Mouse (Mus musculus) 3134 (cell line): ENCODE measurements around the gene Themis2.

Experiments
- DNase-seq: peaks from one replicate; pipeline ENCODE4 v3.0.0-alpha.2; 2011; ENCODE audit warnings: low spot score; ENCODE audit not compliant: insufficient read length; ENCODE audit errors: extremely low read depth

Gene Themis2

DNA sequence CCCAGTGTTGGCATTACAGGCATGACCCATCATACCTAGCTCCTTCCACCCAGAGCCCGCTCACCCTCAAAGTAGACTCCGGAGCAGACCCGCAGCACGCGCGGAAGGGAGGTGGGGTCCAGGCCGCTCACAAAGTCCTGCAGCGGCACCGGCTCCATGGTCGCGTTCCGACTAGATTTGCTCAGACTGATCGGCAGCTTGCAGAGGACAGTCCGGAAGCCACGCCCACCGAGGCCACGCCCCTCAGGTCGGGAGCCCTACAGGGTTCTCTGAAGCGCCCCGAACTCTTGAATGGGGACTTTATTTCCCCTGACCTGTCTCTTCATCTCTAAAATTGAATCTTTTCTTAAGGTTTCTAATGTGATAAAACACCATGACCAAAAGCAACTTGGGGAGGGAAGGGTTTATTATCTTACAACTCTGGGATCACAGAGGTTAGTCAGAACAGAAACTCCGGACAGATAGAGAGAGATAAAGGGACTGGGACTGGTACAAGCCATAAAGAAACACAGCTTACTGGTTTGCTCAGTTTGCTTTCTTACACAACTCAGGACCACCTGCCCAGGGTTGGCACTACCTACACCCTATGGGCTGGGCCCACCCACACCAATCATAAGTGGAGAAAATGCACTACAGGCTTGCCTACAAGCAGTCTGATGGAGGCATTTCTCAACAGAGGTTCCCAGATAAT, at the start of gene Themis2:
Gene Themis2, minus strand, starts transcription at position 192 of the 691 bp plus-strand sequence.
- DNase-seq = no peak

DNA sequence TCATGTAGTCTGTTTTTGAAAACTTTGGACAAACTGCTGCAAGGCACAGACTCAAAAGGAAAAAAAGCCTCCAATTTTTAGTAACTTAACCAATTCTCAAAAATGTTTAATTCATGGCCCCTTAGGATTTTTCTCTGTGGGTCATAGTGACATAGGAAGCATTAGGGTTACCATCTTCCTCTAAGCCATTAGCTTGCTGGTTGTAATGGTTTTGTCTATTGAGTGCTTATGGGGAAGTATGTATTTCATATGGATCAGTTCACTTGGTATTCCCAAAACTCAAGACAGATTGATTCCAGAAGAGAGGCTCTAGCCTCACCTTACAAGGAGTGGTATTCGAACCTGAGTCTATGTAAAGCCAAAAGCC, 47.5 kb upstream of the Themis2 start:
- DNase-seq = no peak

GRCm38 (mm10) chr4:132842970-132843704, 47.0 kb upstream of the Themis2 start, which contains the start of gene Ppp1r8:
Gene Ppp1r8 (minus strand): TSS chr4:132843169.
- DNase-seq = peak; percentile 94

GRCm38 (mm10) chr4:132842281-132842906, 46.2 kb upstream of the Themis2 start:
- DNase-seq = peak; percentile 63

DNA sequence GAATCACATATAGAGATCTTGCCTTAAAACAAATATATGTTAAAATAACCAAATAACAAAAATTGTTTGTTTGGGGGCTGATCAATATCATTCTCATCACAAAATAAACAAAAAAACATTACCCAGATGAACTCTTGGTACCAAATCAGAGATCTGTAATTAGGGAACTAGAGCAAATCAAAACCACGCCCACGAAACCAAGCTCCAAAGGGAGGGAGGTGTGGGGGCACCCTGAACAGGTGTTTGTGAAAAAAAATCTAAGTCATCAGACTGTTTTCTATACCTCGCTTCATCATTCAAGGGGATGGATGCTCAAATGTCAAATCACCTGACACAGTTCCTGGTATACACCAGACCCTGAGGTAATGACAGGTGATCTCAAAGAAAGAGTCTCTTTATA, 45.3 kb upstream of the Themis2 start:
- no peak for DNase-seq

GRCm38 (mm10) chr4:132823614-132824366, 27.6 kb upstream of the Themis2 start:
- DNase-seq = peak; percentile 40

DNA sequence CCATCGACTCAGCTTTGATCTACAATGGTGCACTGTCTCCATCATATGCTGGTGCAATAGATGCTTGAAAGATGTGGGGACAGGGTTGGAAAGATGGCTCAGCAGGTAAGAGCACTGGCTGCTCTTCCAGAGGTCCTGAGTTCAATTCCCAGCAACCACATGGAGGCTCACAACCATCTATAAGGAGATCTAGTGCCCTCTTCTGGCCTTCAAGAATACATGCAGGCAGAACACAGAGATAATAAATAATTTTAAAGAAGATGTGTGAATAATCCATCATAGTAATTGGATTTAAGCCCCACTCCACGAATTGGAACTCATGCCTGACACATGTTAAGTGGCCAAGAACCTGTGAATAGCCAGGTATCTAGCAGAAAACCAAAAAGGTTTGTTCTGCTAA, 22.3 kb upstream of the Themis2 start:
- no peak for DNase-seq

GRCm38 (mm10) chr4:132816855-132817254, 20.7 kb upstream of the Themis2 start:
- DNase-seq = no peak

DNA sequence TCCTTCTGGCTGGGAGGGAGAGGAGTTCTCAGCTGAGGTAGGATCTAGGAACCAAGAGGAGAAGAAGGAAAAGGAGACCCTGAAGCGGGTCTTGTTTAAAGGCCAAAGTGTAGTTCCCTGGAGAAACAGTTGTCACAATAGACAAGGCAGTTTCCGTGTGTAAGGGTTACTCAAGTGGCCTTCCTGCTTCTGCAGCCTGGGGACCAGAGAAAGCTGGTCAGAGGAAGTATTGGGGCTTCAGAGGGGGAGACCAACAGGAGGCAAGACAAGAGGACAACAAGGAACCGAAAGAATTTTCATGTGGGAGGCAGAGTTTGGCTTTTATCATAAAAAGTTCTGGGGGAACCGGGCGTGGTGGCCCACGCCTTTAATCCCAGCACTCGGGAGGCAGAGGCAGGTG, 20.2 kb upstream of the Themis2 start:
- DNase-seq = no peak

GRCm38 (mm10) chr4:132809621-132810020, 13.4 kb upstream of the Themis2 start:
- DNase-seq = no peak

DNA sequence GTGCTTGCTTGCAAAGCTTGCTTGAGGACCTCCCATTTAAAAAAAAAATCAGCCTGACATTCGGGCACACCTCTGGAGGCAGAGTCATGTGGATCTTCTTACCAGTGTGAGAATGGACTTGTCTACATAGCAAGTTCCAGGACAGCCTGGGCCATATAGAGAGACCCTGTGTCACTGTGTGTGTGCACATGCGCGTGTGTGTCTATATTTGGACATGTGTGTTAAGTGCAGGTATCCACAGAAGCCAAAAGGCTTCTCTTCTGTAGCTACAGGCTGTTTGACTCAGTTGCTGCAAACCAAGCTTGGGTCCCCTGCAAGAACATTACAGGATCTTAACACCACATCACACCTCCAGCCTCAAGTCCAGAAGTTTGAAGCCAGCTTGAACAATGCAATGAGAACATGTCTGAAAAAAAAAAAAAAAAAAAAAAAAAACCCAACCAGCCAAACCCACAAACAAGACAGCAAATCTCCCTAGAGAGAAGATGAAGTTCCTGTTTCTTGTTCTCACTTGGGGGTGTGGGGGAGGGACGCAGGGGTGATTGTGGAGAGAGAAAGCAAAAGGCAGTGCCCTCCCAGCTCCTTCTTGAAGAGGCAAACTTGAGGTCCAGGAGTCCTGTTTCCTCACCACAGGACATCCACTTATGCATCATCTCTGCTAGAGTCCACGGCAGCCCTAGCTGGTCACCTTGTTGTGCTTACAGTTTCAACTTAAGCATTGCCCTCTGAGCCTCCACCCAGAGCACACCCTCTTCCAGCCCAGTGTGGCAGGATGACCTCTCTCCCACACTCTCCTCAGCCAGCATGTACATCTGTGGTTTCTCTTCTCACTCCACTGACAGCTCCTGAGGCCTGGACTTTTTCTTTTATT, 11.8 kb upstream of the Themis2 start:
- peak; percentile 16 for DNase-seq

DNA sequence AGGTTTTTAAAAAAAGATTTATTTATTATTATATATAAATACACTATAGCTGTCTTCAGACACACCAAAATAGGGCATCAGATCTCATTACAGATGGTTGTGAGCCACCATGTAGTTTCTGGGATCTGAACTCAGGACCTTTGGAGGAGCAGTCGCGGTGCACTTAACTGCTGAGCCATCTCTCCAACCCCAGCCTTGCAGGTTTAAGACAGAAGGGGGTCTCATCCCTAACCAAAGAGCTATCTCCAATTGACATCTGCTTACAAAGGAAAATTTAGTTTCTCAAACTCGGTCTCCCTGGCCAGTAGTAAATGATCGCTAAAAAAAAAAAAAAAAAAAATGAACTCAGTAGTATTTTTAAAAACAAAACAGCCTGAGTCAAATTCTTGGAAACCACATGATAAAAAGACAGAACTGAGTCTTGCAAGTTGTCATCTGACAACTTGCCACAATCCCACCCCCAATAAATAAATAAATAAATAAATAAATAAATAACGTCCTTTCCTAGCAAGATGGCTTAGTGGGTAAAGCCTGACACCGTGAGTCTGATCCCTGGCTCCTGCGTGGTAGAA, 10.5 kb upstream of the Themis2 start:
- DNase-seq = no peak

GRCm38 (mm10) chr4:132805599-132806197, 9.5 kb upstream of the Themis2 start:
- DNase-seq = no peak

- DNase-seq = no peak
Observed at GRCm38 (mm10) chr4:132805146-132805545, 9.0 kb upstream of the Themis2 start.

DNA sequence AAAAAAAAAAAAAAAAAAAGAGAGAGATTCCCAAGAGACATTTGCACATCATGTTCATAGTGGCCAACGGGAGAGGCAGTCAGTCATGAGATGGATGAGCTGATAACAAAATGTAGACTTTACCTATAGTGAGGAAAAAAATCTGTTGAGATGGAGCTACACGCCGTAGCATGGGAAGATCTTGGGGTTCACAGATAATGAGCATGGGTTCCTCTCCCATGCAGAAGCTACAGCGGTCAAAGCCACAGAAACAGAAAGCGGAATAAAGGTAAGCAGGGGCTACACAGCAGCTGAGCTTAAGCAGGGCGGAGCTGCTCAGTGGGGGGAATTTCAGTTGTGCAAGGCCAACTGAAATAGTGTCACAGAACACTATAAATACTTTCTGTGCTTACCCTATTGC, 8.1 kb upstream of the Themis2 start:
- DNase-seq = no peak

DNA sequence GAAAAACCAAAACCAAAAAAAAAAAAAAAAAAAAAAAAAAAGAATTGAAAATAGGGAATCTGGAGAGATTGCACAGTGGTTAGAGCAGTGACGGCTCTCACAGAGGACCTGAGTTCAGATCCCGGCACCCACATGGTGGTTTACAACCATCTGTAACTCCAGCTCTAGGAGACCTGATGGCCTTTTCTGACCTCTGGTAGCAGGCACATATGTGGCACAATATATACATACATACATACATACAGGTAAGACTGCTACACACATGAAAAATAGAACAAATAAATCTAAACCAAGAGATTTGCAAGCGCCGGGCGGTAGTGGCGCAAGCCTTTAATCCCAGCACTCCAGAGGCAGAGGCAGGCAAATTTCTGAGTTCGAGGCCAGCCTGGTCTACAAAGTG, 7.7 kb upstream of the Themis2 start:
- DNase-seq = no peak

DNA sequence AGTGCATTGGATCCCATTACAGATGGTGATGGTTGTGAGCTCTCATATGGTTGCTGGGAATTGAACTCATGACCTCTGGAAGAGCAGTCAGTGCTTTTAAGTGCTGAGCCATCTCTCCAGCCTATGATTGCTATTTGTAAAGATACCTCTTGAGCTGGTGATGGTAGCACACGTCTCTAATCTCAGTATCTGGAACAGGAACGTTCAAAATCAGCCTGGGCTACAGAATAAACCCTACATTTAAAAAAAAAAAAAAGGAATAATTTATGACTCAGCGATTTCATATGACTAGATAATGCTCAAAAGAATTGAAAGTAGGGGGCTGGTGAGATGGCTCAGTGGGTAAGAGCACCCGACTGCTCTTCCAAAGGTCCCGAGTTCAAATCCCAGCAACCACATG, 7.0 kb upstream of the Themis2 start:
- DNase-seq = no peak

- DNase-seq = no peak
Observed at GRCm38 (mm10) chr4:132802171-132802637, 6.0 kb upstream of the Themis2 start.
